Mouse (Mus musculus) bone marrow, adult 2 months (tissue): ENCODE measurements around the gene Cdk18.
"Not testable (repeated sequence)": the region's sequence is repeated elsewhere in the genome, so short reads cannot be mapped to it uniquely, and the experiment has no call there.

Experiments used
- CTCF ChIP-seq: fragments of 200-500 bp; IDR thresholded peaks from 2 replicates; pipeline ENCODE4 v1.5.1; 2011; ENCODE audit warnings: low read length, control low read depth; ENCODE audit not compliant: control insufficient read depth, insufficient read depth
- POLR2A ChIP-seq: fragments of 200-500 bp; IDR thresholded peaks from 2 replicates; pipeline ENCODE4 v1.6.1; 2011; ENCODE audit warnings: low read depth, mild to moderate bottlenecking, control low read depth, low read length, borderline replicate concordance; ENCODE audit not compliant: control insufficient read depth

- TF ChIP-seq POLR2A, CTCF: not testable (repeated sequence)
These were observed 23.1 kb upstream of the Cdk18 start for GRCm38 (mm10) chr1:132162618-132163017.
